ENCODE assay signal across 8 mouse cellular contexts in genomic region chr19:4711601-4712155, GRCm38 (mm10). TPM values are rescaled to one million over a fixed set of nuclear protein-coding genes. Genes with fewer than 3 reads are reported as not detected.
DNase-seq lines count a peak whose midpoint lies in the region; ATAC-seq lines count a peak whose summit lies in the region.

No protein-coding gene starts in this region.

- no peaks in the 10 kb centered on the region for H3K36me3 ChIP-seq in kidney, embryonic 14.5 days (ENCODE audit: control insufficient read depth, insufficient read depth, low read length)
- no peaks in the 10 kb centered on the region for H3K36me3 ChIP-seq in forebrain, embryonic 13.5 days (ENCODE audit: poor library complexity, severe bottlenecking)
- H3K36me3 ChIP-seq in liver, embryonic 16.5 days (ENCODE audit: control insufficient read depth, insufficient read depth) = no peaks in the 10 kb centered on the region

- peak overlapping the region; percentile 100 for H3K4me2 ChIP-seq in kidney, embryonic 14.5 days (replicated peaks; ENCODE audit: low read depth, low read length)
- H3K4me2 ChIP-seq in forebrain, embryonic 13.5 days = peak overlapping the region; percentile 80
- H3K4me2 ChIP-seq in liver, embryonic 16.5 days (ENCODE audit: low read depth, low read length) = peak overlapping the region; percentile 55; the same call in 1 of the 2 replicates

- no peak overlapping the region for H3K27ac ChIP-seq in kidney, embryonic 14.5 days (ENCODE audit: low read depth, low read length)
- H3K27ac ChIP-seq in forebrain, embryonic 13.5 days = peak overlapping the region; percentile 90
- no peak overlapping the region for H3K27ac ChIP-seq in liver, embryonic 16.5 days (ENCODE audit: low read length)

- H3K27me3 ChIP-seq in kidney, embryonic 14.5 days (ENCODE audit: control insufficient read depth, insufficient read depth, low read length) = peaks cover 54% of the 10 kb centered on the region
- H3K27me3 ChIP-seq in forebrain, embryonic 13.5 days = no peaks in the 10 kb centered on the region
- peaks cover 44% of the 10 kb centered on the region for H3K27me3 ChIP-seq in liver, embryonic 16.5 days (ENCODE audit: control insufficient read depth, insufficient read depth, low read depth, low read length)

- WGBS in kidney, embryonic 14.5 days = under 1% methylated on average over 45 of the region's 65 CpGs
- WGBS in forebrain, embryonic 13.5 days = under 1% methylated on average over 22 of the region's 65 CpGs
- WGBS in liver, embryonic 16.5 days (ENCODE audit: insufficient replicate concordance) = 3% methylated on average over 38 of the region's 65 CpGs

- H3K4me3 ChIP-seq in kidney, embryonic 14.5 days (ENCODE audit: low read length) = peak overlapping the region; percentile 64
- peak overlapping the region; percentile 84 for H3K4me3 ChIP-seq in forebrain, embryonic 13.5 days
- peak overlapping the region; percentile 37 for H3K4me3 ChIP-seq in liver, embryonic 16.5 days (ENCODE audit: low read depth, low read length)

- H3K9me3 ChIP-seq in kidney, embryonic 14.5 days (ENCODE audit: control insufficient read depth, low read length) = no peaks in the 10 kb centered on the region
- no peaks in the 10 kb centered on the region for H3K9me3 ChIP-seq in forebrain, embryonic 13.5 days (replicated peaks)
- no peaks in the 10 kb centered on the region for H3K9me3 ChIP-seq in liver, embryonic 16.5 days (replicated peaks; ENCODE audit: control insufficient read depth, low read length)

- H3K9ac ChIP-seq in kidney, embryonic 14.5 days (ENCODE audit: low read depth, low read length) = peak overlapping the region; percentile 63; the same call in 1 of the 2 replicates
- peak overlapping the region; percentile 95 for H3K9ac ChIP-seq in forebrain, embryonic 13.5 days
- no peak overlapping the region for H3K9ac ChIP-seq in liver, embryonic 16.5 days (ENCODE audit: low read depth, low read length)

- ATAC-seq in kidney, embryonic 14.5 days (ENCODE audit: low FRiP score, low TSS enrichment) = peak; percentile 39; the same call in 1 of the 2 replicates
- ATAC-seq in forebrain, embryonic 13.5 days = peak; percentile 76
- no peak for ATAC-seq in liver, embryonic 16.5 days (ENCODE audit: low read depth)

- peaks cover 9% of the 10 kb centered on the region; the same call in 1 of the 2 replicates for H3K4me1 ChIP-seq in kidney, embryonic 14.5 days (ENCODE audit: control insufficient read depth, insufficient read depth, low read length)
- H3K4me1 ChIP-seq in forebrain, embryonic 13.5 days = peaks cover 27% of the 10 kb centered on the region
- H3K4me1 ChIP-seq in liver, embryonic 16.5 days (ENCODE audit: control insufficient read depth, low read depth, low read length) = no peaks in the 10 kb centered on the region

- no peak for DNase-seq in kidney, postnatal 36 days
- DNase-seq in cerebellum, adult 11 months = peak; percentile 65
- DNase-seq in yolk sac, embryonic 10.5 days (ENCODE audit: low spot score) = no peak
- no peak for DNase-seq in ovary, adult 18-20 months (ENCODE audit: low spot score)
- DNase-seq in left cerebral cortex, adult 18-20 months (ENCODE audit: low spot score in 2 of 2) = no peak

RNA-seq across cellular contexts. Expression of gene Sptbn2, which starts 0.7 kb away (rescaled TPM):
- 1.8 and 2.9 TPM in 2 replicates for polyA plus RNA-seq in kidney, embryonic 14.5 days (2014; fragmentation: Nextera tagmentation; extraction: Ambion mirVana)
- polyA plus RNA-seq in forebrain, embryonic 13.5 days (2015; fragmentation: Nextera tagmentation; extraction: Ambion mirVana) = 18.1 and 20.8 TPM in 2 replicates
- 0.07 and 0.12 TPM in 2 replicates for polyA plus RNA-seq in liver, embryonic 16.5 days (2015; fragmentation: Nextera tagmentation; extraction: Ambion mirVana)
- total RNA-seq in left cerebral cortex, adult 18-20 months (2021) = 100 to 1,000 TPM; 505 to 509 TPM

RNA-seq across cellular contexts. Expression of gene Gm960, which starts 13.2 kb away (rescaled TPM):
- 3.4 and 5.2 TPM in 2 replicates for polyA plus RNA-seq in kidney, embryonic 14.5 days (2014; fragmentation: Nextera tagmentation; extraction: Ambion mirVana)
- 4.1 and 5.8 TPM in 2 replicates for polyA plus RNA-seq in forebrain, embryonic 13.5 days (2015; fragmentation: Nextera tagmentation; extraction: Ambion mirVana)
- 0.40 and 0.57 TPM in 2 replicates for polyA plus RNA-seq in liver, embryonic 16.5 days (2015; fragmentation: Nextera tagmentation; extraction: Ambion mirVana)
- 1 to 10 TPM; 1.1 to 1.8 TPM for total RNA-seq in left cerebral cortex, adult 18-20 months (2021)

RNA-seq across cellular contexts. Expression of gene Rbm4b, which starts 44.6 kb away (rescaled TPM):
- polyA plus RNA-seq in kidney, embryonic 14.5 days (2014; fragmentation: Nextera tagmentation; extraction: Ambion mirVana) = 69.2 and 79.8 TPM in 2 replicates
- 188 and 192 TPM in 2 replicates for polyA plus RNA-seq in forebrain, embryonic 13.5 days (2015; fragmentation: Nextera tagmentation; extraction: Ambion mirVana)
- 17.6 and 18.3 TPM in 2 replicates for polyA plus RNA-seq in liver, embryonic 16.5 days (2015; fragmentation: Nextera tagmentation; extraction: Ambion mirVana)
- 10 to 100 TPM; 18.1 to 22.3 TPM for total RNA-seq in left cerebral cortex, adult 18-20 months (2021)
